Mouse (Mus musculus): ENCODE data around the gene Ccser2. TPM values are rescaled to one million over a fixed set of nuclear protein-coding genes. Genes with fewer than 3 reads are reported as not detected.

Gene Ccser2
- total RNA-seq (2012; rRNA removed) (7.9 and 8.8 TPM in 2 replicates), total RNA-seq (2014; rRNA removed) (9.6 and 9.8 TPM in 2 replicates), polyA plus RNA-seq (2012; ENCODE audit: insufficient read length, low read depth) (8.5 and 9.3 TPM in 2 replicates)

DNA sequence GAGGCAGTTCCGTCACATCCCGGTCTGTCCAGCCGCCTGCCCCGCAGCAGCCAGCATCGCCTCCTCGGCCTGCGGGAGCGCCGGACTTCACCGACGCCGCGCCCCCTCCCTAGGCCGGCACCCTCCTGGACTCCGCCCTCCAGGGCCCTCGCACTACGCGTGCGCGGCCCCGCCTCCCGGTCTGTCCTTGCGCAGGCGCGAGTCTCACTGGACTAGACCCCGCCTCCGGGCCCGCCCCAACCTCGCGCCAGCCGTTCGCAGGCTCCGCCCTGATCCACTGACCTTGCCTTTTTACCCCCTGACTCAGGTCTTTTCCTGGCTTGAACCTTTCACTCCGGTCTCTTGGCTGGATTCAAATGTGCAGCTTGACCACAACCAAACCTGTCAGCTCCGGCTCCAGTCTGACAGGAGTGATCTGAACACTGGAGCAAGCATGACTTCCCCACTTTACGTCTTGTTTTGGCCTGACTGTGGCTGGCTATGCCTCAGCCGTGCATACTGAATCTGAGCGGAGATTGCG, at the start of gene Ccser2:
Gene Ccser2 (minus strand): TSS at position 150 of the 520 bp plus-strand sequence.
- H3K9ac ChIP-seq (ENCODE audit: insufficient read depth, low read depth) = peak within 1 kb of the TSS; percentile 98
- peaks cover 33% of the 10 kb centered on the region for H3K79me2 ChIP-seq (replicated peaks; ENCODE audit: control insufficient read depth, extremely low read depth, insufficient read depth, poor library complexity, severe bottlenecking)
- H3K27me3 ChIP-seq (replicated peaks) = no peaks in the 10 kb centered on the region
- H3K4me2 ChIP-seq (ENCODE audit: insufficient read depth, low read depth, poor library complexity, severe bottlenecking) = peak within 1 kb of the TSS; percentile 90
- no peaks in the 10 kb centered on the region for H3K9me3 ChIP-seq (replicated peaks; ENCODE audit: low read length)
- peak; percentile 99 for TF ChIP-seq NRF1 (IDR thresholded peaks at IDR 0.05; ENCODE audit: low read depth, low read length)
- no peak for TF ChIP-seq SMC3 (IDR thresholded peaks at IDR 0.05; ENCODE audit: low read depth, low read length)
- TF ChIP-seq JUND (conservative IDR thresholded peaks at IDR 0.05; ENCODE audit: low read depth, low read length) = no peak
- TF ChIP-seq GABPA (IDR thresholded peaks at IDR 0.05; ENCODE audit: insufficient replicate concordance, low read depth, low read length) = no peak
- TF ChIP-seq RAD21 (IDR thresholded peaks at IDR 0.05; ENCODE audit: low read depth, low read length) = no peak
- TF ChIP-seq NELFE (IDR thresholded peaks at IDR 0.05; ENCODE audit: low read depth, low read length) = peak; percentile 75
- TF ChIP-seq MEF2A (IDR thresholded peaks at IDR 0.05; ENCODE audit: borderline replicate concordance, low read depth, low read length) = no peak
- TF ChIP-seq MXI1 (IDR thresholded peaks at IDR 0.05; ENCODE audit: low read depth, low read length) = 0 out of 2 replicates have a peak, but pooled peaks have one; percentile 47
- no peak for TF ChIP-seq CHD2 (IDR thresholded peaks at IDR 0.05; ENCODE audit: low read length)
- peak; percentile 45; the same call in 1 of the 2 replicates for TF ChIP-seq TBP (conservative IDR thresholded peaks at IDR 0.05; ENCODE audit: low read depth, low read length)
- no peak for TF ChIP-seq MAZ (IDR thresholded peaks at IDR 0.05; ENCODE audit: low read depth, low read length)
- TF ChIP-seq E2F4 (IDR thresholded peaks at IDR 0.05; ENCODE audit: insufficient replicate concordance, low read depth, low read length) = no peak
- no peak for TF ChIP-seq JUN (IDR thresholded peaks at IDR 0.05; ENCODE audit: insufficient read depth, low read depth, low read length)
- peak; percentile 78 for TF ChIP-seq POLR2A (IDR thresholded peaks at IDR 0.05; ENCODE audit: low read depth, low read length)
- TF ChIP-seq ZC3H11A (IDR thresholded peaks at IDR 0.05; ENCODE audit: low read depth, low read length) = no peak
- TF ChIP-seq ZNF384 (IDR thresholded peaks at IDR 0.05; ENCODE audit: low read depth, low read length) = no peak
- TF ChIP-seq RCOR1 (conservative IDR thresholded peaks at IDR 0.05; ENCODE audit: low read depth, low read length) = no peak
- TF ChIP-seq ZKSCAN1 (IDR thresholded peaks at IDR 0.05; ENCODE audit: borderline replicate concordance, low read depth, low read length) = no peak
- no peak; the same call in 1 of the 2 replicates for TF ChIP-seq ELF1 (IDR thresholded peaks at IDR 0.05; ENCODE audit: low read depth, low read length)
- peak; percentile 61; the same call in 1 of the 2 replicates for TF ChIP-seq ZMIZ1 (IDR thresholded peaks at IDR 0.05; ENCODE audit: low read depth, low read length)
- TF ChIP-seq EP300 (IDR thresholded peaks at IDR 0.05; ENCODE audit: low read length) = no peak
- TF ChIP-seq PAX5 (IDR thresholded peaks at IDR 0.05; ENCODE audit: low read length) = no peak
- TF ChIP-seq CTCF (conservative IDR thresholded peaks at IDR 0.05 in 1 of 2, IDR thresholded peaks at IDR 0.05 in 1 of 2; ENCODE audit: low read depth in 2 of 2, low read length in 2 of 2) = no peak
- TF ChIP-seq KAT2A (IDR thresholded peaks at IDR 0.05; ENCODE audit: insufficient replicate concordance, low read length) = no peak
- TF ChIP-seq SIN3A (IDR thresholded peaks at IDR 0.05; ENCODE audit: low read length) = peak; percentile 26; the same call in 1 of the 2 replicates
- no peak for TF ChIP-seq USF2 (conservative IDR thresholded peaks at IDR 0.05; ENCODE audit: low read depth, low read length)
- TF ChIP-seq BHLHE40 (IDR thresholded peaks at IDR 0.05; ENCODE audit: low read depth, low read length) = no peak
- peak; percentile 46 for TF ChIP-seq HCFC1 (IDR thresholded peaks at IDR 0.05; ENCODE audit: low read depth, low read length)
- peak; percentile 68 for TF ChIP-seq TCF12 (IDR thresholded peaks at IDR 0.05; ENCODE audit: low read depth, low read length)
- TF ChIP-seq IRF4 (IDR thresholded peaks at IDR 0.05; ENCODE audit: low read depth, low read length) = no peak
- no peak for TF ChIP-seq POLR2AphosphoS2 (IDR thresholded peaks at IDR 0.05; ENCODE audit: low read depth, low read length)
- H3K36me3 ChIP-seq (replicated peaks in 1 of 2; ENCODE audit: control insufficient read depth in 1 of 2, insufficient read depth in 1 of 2, low read length in 1 of 2) = peaks cover 0 to 6% of the 10 kb centered on the region in 2 experiments
- peak; percentile 91 for DNase-seq (ENCODE audit: extremely low read depth)
- peaks cover 0 to 36% of the 10 kb centered on the region in 2 experiments; a peak in 3 of 4 replicates for H3K4me1 ChIP-seq (ENCODE audit: control insufficient read depth in 1 of 2, insufficient read depth in 2 of 2)
- peak within 1 kb of the TSS; percentile 64 to 95 (median 91) for H3K4me3 ChIP-seq (replicated peaks in 1 of 3; ENCODE audit: low read depth in 2 of 3, low read length in 2 of 3, poor library complexity in 1 of 3)
- H3K27ac ChIP-seq (ENCODE audit: insufficient read depth, low read depth) = peak within 1 kb of the TSS; percentile 45
- dilution Hi-C loops (cut with MboI; ENCODE audit: extremely low pct_ligation_motif_present, extremely low pct_unique_long_range_greater_than_20kb, low sequenced_read_pairs) (no loop called here), in situ Hi-C loops (cut with MboI; ENCODE audit: low pct_ligation_motif_present, low pct_unique_long_range_greater_than_20kb, low sequenced_read_pairs) (no loop called here)
